Mouse (Mus musculus): ENCODE measurements around the gene Srl. TPM values are rescaled to one million over a fixed set of nuclear protein-coding genes. Genes with fewer than 3 reads are reported as not detected.

The Srl gene
- total RNA-seq, 2 experiments from 2014 or later = 1,004 to 1,109 TPM

DNA sequence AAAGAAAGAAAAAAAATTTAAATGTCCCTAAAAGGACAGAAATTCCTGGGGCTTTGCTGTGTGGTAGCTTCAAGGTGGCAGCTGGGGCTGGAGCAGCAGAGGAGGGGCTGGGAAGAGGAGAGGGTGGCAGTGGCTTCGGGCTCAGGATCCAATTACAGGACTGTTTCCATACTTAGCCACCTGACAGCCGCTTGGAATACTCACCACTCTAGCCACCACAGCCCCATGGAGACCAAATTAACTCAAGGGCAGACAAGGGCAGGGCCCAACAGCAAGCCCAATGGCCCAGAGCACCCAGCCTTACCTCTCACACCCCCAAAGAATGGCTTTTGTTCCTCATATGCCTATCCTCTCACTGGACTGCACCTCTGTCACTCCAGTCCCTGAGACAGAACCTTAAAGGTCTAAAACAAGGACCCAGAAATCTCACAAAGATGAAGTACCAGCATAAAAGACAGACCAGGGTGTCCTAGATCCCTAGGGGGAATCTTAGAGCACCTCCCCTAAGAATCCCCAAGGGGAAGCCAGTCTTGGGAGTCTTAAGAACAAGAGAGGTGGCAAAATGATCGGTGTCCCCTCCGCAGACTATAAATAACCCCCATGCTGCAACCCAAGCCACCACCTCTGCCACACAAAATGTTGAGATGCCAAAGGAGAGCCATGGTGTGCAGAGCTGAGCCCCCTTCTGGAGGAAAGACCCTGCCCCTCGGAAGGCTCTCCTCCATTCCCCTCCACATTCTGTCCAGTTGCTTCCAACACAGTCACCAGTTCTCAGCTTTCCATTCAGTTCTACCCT lies 19.7 kb downstream of the Srl start:
- intact Hi-C loops (cut with DNase I) = loop anchor here (5.0 kb wide), 1 partner anchor 35 kb away; no protein-coding TSS in a partner anchor
- DNase-seq (ENCODE audit: low spot score) = peak; percentile 29

DNA sequence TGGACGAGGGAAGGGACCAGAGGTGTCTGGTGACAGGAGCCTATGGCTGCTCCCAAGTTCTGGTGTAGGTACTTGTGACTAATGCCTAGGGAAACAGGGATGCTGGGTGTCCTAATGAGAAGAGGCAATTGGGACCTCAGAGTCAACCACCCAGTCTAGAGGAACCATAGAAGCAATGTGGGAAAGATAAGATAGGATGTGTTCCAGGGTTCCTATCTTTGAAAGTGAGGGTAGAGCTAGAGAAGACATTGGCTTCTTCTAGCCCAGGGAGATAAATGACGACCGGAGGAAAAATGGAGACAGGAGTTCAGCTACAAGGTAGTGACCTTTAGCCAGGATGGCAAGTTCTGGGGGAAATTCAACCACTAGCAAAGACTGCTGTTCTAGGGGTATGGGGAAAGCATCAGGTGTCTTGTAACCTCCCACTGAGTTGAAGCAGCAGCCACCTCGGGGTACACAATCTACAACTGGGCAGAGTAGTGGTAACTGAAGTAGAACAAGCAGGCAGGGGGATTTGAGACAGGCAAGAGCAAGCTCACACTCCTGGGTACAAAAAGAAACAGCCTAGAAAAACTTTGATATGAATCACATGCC lies 20.4 kb downstream of the Srl start:
- no peak for DNase-seq (ENCODE audit: low spot score)
- intact Hi-C loops (cut with DNase I) = loop anchor here (5.0 kb wide), 1 partner anchor 34 kb away; no protein-coding TSS in a partner anchor

DNA sequence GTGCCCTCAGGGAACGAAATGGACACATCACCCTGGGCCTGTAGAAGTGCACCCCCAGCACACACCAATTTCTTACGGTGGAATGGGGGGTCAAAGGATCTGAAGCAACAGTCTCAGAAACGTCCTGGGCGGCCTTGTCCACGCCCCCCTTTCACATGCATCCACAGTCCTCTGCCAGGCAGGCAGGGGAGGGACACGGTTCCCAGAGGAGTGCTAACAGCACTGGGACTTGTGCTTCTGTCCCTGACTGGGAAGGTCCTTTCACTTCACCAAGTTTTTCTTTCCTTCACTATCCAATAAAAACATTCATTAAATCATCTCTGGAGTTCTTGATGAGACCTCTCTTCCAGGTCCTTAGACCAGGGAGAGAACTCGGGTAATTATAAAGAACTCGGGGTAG lies 20.9 kb downstream of the Srl start:
- no peak for DNase-seq (ENCODE audit: low spot score)
- intact Hi-C loops (cut with DNase I) = loop anchor here (5.0 kb wide), 1 partner anchor 33 kb away; no protein-coding TSS in a partner anchor

DNA sequence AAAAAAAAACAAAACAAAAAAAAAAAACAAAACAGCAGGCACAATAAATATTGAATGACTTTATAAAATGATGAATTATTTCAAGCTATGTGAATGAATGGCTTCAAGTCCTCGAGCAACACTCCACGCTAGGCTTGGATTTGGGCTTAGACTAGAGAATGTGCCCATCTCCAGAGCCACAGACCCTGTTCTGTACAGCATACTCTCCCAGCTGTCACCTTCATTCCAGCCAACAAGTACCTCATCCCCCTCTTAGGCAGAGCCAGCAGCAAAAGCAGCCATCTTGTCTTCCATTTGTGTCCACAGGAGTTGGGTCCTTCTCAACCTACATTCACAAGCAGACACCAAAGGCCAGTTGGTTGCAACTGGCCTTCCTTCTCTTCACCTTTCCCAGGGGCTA lies 21.8 kb downstream of the Srl start:
- intact Hi-C loops (cut with DNase I) = loop anchor here (5.0 kb wide), 1 partner anchor 33 kb away; no protein-coding TSS in a partner anchor
- DNase-seq (ENCODE audit: low spot score) = no peak

DNA sequence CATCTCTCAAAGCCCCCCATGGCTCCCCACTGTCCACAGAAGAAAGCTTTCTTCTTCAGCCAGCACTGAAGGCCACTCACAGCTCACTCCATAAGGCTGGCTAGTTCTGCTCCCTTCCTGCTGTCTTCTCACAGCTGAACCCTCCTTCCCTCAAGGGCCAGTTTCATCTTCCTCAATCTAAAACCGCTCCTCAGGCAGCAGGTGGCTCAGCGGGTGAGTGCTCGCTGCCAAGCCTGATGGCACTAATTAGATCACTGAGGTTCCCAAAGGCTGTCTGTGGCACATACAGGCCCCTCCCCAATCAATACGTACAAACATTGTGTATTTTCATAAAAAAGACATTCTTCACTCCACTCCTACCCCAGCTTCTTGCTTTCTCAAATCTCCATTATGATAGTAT lies 22.5 kb downstream of the Srl start:
- no peak for DNase-seq (ENCODE audit: low spot score)
- intact Hi-C loops (cut with DNase I) = no loop called here

DNA sequence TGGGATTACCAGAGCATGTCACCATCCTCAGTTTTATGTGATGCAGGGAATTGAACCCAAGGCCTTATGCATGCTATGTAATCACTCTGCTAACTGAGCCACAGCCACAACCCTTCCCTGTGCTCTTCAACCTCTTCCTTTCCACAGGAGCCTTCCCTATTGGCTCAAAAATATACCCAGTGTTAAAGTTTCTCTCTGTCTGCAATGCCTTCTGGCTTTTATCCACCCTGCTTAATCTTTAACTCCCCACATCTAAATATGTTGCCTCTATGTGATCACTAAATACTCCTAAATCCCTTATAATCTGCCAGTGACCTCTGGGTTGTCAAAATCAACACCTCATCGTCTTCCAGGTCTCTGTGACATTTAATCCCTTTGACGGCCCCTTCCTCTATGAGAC lies 23.7 kb downstream of the Srl start:
- no peak for DNase-seq (ENCODE audit: low spot score)
- intact Hi-C loops (cut with DNase I) = no loop called here

DNA sequence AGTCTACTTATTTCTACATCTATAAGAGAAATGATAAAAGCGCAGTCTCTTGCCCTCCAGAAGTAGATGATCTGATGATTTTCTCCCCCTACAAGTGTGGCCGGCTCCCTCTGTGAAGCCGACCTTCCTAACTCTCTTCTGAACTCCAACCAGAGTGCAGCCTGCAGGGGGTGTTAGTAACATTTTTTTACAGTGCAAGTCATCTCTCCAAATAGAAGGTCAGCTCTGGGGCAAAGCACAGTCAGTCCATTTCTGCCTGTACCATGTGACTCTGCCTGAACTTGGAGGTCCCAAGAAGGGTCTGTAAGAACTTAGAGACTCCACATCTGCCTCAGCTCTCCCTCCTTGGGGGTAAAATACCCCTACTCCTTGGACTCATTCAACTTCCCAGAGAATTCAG lies 27.2 kb downstream of the Srl start:
- intact Hi-C loops (cut with DNase I) = no loop called here
- no peak for DNase-seq (ENCODE audit: low spot score)

DNA sequence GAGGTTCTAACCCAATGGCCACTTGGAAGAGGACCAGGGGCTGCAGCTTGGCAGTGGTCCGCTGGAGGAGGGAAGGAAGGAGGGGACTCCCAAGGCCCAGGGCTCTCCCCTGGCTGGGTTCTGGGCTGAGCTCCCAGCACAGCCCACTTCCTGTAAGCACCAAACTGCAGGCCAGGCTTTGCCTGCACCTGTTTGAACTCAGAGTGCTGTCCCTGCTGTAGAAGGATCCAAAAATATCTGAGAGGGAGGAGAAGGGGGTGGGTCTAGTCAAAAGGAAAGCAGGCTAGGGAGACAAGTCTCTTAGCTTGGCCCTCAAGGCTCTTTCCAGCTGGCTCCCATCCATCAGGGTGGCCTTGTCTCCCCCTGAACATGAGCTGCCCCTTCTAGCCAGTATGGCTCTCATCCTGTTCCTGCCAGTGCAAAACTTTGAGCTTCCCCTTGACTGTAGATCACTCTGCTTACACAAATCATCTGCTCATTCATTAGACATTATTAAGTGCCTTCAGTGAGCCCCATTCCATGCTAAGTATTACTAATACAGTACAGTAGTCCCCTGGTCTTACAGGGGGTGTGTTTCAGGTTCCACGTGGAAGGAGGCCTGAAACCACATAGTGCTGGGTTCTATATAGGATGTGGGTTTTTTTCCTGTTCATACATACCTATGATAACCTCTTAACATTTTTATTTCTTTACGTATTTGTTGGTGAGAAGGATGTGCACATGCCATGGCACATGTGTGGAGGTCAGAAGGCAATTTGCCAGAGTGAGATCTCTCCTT lies 28.8 kb downstream of the Srl start:
- DNase-seq (ENCODE audit: low spot score) = peak; percentile 65
- intact Hi-C loops (cut with DNase I) = loop anchor here (2.0 kb wide), 1 partner anchor 14 kb away; no protein-coding TSS in a partner anchor

DNA sequence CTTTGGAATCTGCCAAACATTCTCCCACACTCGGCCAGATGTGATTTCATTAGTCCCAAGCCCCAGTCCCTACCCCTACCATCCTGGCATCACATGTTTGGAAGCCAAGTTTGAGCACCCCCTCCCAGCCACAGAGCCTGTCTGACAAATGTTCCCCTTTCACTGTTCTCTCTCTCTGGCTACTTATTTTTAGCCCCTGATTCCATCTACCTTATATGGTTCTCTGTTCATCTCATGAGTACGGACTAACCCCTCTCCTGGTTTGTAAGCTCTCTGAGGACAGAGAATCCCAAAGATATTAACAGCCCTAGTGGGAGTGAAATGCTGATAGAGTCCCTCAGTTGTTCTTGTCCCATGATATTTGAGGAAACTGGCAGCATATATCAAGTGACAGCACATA lies 30.2 kb downstream of the Srl start:
- no peak for DNase-seq (ENCODE audit: low spot score)

DNA sequence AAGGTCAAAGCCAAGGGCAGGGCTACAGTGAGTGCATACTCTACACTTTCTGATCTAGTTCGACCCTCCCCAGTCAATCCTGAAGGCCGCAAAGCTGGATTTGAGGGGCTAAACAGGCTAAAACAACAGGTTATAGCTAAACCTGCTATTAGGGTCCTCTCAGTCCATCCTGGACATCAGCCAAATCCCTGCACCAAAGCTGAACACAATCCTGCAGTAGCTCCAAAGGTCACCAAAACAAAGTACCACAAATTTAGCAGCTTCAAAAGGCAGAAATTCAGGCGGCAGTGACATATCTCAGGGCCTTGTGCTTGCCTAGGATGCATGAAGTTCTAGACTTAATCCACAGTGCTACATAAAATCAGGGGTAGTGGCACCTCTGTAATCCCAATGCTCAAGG lies 35.4 kb downstream of the Srl start:
- intact Hi-C loops (cut with DNase I) = no loop called here

More for the DNA sequence above, 30.2 kb downstream of the Srl start:
- intact Hi-C loops (cut with DNase I) = no loop called here

DNA sequence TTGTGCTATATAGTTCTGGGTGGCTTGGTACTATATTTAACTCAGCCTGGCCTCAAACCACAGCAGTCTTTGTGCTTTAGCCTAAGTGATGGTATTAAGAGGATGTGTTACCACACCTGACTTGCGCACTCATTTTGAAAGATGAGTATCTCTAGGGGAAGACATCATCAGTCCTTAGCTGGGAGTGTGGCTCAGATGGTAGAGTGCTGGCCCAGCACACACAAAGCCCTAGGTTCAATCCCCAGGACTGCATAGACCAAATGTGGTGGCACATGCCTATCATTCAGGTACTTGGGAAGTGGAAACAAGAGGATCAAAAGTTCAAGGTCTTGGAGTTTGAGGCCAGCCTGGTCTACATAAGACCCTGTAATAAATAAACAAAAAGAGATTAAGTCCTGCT lies 38.1 kb downstream of the Srl start:
- intact Hi-C loops (cut with DNase I) = no loop called here

More for the DNA sequence above, 35.4 kb downstream of the Srl start:
- DNase-seq (ENCODE audit: low spot score) = no peak

DNA sequence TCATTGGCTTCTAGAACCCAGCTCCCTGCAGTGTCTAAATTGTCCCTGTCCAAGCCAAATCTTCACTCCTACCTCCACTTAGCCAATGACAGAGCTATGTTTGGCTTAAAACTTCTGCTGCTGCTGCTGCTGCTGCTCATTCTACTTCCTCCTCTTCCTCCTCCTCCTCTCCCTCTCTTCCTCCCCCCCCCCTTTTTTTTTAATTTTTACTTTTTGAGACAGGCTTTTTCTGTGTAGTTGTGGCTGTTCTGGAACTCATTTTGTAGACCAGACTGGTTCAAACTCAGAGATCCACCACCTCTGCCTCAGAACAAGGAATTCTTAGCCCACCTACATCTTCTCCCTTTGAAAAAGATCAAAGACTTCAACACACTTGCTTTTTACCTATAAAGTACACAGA lies 39.0 kb downstream of the Srl start:
- DNase-seq (ENCODE audit: low spot score) = no peak
- intact Hi-C loops (cut with DNase I) = no loop called here

More for the DNA sequence above, 38.1 kb downstream of the Srl start:
- no peak for DNase-seq (ENCODE audit: low spot score)

DNA sequence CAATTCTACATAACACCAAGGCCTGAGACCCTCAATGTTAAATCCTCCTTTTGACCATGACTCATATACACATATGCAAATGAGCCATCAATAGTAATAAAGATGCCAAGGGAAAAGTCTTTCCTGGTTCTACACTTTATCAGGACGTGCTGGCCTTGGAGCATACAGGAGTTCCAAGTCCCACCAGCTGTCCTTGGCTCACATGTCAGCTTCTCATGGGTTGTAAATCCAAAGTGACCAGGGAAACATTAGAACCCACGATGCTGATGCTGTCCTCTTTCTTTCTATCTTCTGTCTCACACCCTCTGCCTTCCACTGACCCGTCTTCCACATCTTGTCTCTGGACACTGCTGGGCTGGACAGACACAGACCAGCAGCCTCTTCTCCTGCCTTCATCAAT lies 39.9 kb downstream of the Srl start:
- no peak for DNase-seq (ENCODE audit: low spot score)
- intact Hi-C loops (cut with DNase I) = no loop called here

DNA sequence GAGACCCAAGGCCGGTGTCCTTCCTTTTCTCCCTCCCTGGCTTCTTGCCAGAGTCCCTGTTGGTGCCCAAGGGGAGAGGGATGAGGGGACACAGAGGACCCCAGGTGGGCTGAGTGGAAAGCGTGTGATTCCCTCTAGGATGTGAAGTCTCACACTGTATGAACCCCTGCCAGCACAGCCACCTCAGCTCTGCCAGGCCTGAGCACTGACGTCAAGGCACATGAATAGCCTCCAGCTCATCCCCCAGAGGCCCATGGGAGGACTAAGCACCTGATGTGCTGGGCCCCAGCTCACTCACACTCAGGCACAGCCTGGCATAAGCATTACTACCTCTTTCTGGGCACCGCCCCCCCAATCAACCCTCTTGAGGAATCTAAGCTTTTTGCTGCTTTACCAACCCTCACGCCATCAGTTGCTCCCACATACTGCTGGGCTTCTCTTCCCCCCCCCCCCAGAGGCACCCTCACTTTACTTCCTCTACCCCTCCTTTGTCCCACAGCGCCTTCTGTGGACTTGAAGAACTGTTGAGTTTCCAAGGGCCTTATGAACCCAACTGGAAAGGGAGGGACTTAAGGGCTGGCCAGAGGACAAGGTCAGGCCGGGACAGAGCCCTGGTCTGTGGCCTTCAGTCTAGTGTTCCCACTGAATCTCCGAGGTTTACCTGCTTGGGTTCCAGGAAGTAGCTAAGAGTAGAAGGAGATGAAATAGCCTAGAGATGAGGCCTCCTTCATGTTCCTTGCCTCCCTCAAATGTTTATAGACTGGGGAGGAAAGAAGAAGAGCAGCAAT lies 40.8 kb downstream of the Srl start:
- intact Hi-C loops (cut with DNase I) = no loop called here
- peak; percentile 42 for DNase-seq (ENCODE audit: low spot score)

DNA sequence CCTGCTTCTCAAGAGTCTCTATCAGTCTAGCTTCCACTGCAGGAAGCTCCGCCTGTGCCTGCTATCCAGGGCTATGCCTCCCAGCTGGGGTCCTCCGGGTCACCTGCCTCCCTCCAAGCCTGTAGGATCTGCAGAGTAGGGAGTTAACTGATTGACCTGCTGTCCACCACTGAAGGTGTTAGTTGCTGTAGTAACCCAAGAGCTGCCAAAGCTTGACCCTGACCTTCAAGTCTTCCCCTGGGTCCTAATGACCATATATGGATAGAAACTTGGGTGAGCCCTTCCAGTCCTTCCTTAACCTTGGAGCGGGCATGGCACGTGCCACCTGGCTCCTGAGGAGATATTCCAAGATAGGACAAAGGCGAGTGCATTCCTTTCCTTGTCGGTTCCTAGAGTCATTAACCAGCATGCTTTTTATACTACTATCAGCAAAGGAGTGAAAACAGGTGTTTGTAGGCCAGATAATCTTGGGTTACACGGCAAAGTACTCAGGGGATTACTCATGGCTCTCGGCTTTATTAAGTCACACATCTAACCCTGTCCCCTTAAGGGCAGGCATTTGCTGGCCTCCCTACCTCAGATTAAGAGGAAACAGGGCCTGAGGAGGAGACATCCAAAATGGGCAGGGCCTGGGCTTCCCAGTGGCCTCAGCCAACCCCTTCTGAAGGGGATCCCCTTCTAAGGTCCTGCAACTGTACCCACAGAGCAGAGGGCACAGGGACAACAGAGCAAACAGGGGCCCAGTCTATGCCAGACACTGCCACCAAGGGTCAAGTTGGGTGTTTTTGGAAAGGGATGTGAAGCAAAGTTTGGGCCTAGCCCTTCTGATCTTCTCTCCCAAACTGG lies 43.6 kb downstream of the Srl start:
- intact Hi-C loops (cut with DNase I) = loop anchor here (2.0 kb wide), 1 partner anchor 15 kb away; no protein-coding TSS in a partner anchor

DNA sequence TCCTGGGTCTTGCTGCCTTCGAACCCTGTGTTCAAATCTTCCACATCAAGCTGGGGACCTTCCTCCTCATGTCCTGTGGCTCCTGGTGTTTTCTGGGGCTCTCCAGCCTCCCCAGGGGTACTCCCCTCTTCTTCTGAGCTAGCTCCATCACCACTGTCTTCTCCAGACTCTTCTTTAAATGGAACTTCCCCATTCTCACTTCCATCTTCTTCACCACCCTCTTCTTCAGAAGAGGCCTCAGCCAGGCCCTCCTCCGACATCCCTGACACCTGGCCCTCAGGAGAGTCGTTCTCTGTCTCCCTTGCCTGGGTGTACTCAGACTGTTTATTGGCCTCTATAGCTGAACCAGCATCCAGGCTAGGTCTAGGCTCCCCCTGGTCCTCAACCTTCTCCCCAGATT lies 45.1 kb downstream of the Srl start:
- intact Hi-C loops (cut with DNase I) = no loop called here
- no peak for DNase-seq (ENCODE audit: low spot score)

More for the DNA sequence above, 43.6 kb downstream of the Srl start:
- DNase-seq (ENCODE audit: low spot score) = no peak

DNA sequence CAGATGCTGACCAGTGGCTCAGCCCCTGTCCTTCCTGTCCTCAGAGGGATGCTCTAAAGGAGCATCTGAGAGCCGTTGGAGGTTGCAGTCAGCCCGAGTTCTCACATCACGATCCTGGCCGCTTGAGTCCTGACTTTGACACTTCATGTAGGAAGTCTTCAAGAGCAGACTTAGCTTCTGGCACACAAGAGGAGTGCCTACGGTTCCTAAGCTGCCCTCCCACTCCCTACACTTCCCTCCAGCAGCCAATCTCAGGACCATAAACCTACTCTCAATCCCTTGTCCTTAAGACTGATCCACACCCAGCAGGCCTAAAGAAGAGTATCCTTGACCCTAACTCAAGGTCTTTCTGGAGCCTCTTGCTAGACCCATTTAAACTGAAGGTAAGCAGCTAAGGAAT lies 45.8 kb downstream of the Srl start:
- no peak for DNase-seq (ENCODE audit: low spot score)
- intact Hi-C loops (cut with DNase I) = no loop called here

DNA sequence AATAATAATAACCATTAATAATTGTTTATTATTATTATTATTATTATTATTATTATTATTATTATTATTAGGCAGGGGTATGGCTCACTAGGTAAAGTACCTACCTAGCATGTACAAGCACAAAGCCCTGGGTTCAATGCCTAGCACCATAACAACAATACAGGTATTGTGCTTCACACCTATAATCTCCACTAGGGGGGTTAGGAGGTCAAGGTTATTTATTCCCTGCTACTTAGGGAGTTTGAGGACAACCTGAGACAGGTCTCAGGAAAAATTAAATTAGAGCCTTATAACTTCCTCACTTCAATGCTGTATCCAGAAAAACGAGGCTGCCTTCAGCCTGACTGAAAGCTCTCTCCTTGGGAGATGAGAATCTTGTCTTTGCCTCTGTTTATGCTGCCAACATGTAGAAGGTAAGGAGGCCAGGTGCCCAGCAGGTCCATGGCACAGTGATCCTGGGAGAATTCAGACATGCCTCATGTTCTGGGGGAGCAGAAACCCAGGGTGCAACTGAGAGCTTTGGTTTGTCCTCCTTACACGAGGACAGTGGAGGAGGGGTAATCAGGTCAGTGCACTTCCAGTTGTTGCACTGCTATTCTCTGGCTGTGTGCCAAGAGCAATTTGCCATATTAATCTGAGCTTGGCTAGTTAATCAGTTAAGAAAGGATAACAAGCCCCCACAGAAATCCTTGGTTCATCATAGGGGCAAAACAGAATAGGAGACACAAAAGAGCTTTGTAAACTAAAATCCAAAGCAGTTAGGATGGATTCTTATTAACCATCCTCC lies 48.6 kb downstream of the Srl start:
- intact Hi-C loops (cut with DNase I) = no loop called here
- no peak for DNase-seq (ENCODE audit: low spot score)
